Mouse (Mus musculus): ENCODE results near the gene Riok2.

DNA sequence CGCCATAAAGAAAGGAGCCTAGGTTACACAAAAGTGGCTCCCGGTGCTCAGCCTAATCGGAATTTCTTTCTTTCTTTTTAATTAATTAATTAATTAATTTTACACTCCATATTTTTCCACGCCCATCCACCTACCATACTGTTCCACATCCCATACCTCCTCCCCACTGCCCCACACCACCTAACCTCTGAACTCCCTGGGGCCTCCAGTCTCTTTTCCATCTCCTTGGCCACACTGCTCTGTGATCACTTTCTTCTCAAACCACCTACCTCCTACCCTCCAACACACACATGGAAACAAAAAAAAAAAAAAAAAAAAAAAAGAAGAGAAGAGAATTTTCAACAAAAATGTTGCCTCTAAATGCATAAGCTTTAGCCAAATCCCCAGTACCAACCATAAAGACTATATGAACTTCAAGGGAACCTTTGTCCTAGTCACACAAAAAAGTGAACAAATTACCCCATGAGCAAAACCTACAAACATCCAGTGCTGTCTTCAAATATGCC, 51.3 kb downstream of the Riok2 start:
- TF ChIP-seq CTCF (IDR thresholded peaks at IDR 0.05; ENCODE audit: low read depth, low read length) (no peak), POLR2A (IDR thresholded peaks at IDR 0.05; ENCODE audit: extremely low read depth, insufficient read depth, low read length) (no peak)

Measured in liver, adult 2 months (tissue).